Comparison of ENCODE assay signal across 25 mouse cellular contexts in genomic region chr11:120338786-120339185, GRCm38 (mm10). TPM values are rescaled to one million over a fixed set of nuclear protein-coding genes. Genes with fewer than 3 reads are reported as not detected.
DNase-seq lines count a peak whose midpoint lies in the region; ATAC-seq lines count a peak whose summit lies in the region.
"Had no signal": no experiment of that assay in that cellular context is flagged by ENCODE, and none has a peak within 500 bp of the region (broad histone marks: within the 10 kb centered on the region; RNA-seq: fewer than 3 reads in every experiment).

No protein-coding gene starts in this region.

- no peaks in the 10 kb centered on the region for H3K36me3 ChIP-seq in hindbrain, embryonic 12.5 days
- H3K36me3 ChIP-seq: embryonic facial prominence, embryonic 12.5 days; heart, embryonic 15.5 days; hindbrain, embryonic 15.5 days; liver, embryonic 13.5 days; neural tube, embryonic 12.5 days had no signal

- H3K4me1 ChIP-seq in hindbrain, embryonic 12.5 days, result no peaks in the 10 kb centered on the region
- H3K4me1 ChIP-seq: embryonic facial prominence, embryonic 12.5 days; forebrain, embryonic 13.5 days; heart, embryonic 15.5 days; neural tube, embryonic 12.5 days had no signal

- no peak overlapping the region for H3K4me3 ChIP-seq in hindbrain, embryonic 12.5 days
- H3K4me3 ChIP-seq: embryonic facial prominence, embryonic 12.5 days; forebrain, embryonic 13.5 days; heart, adult 2 months; heart, embryonic 15.5 days; hindbrain, embryonic 15.5 days; left cerebral cortex, adult 2 months; liver, embryonic 13.5 days; megakaryocyte, embryonic 14.5 days; neural tube, embryonic 12.5 days had no signal

- peak; percentile 61 for DNase-seq in heart, adult 11 months
- no peak for DNase-seq in heart, adult 9 months (ENCODE audit: low spot score in 2 of 2)
- DNase-seq in layer of hippocampus, adult 11-12 months (ENCODE audit: low spot score), result peak; percentile 1
- no peak for DNase-seq in layer of hippocampus, adult 9-11 months
- DNase-seq in thymus, postnatal 4 days, result peak; percentile 13
- DNase-seq in thymus, adult 18-20 months, result no peak
- DNase-seq: adrenal gland, adult 2 months; cerebellum, adult 11 months; heart, adult 2 months; heart, postnatal 4 days; left cerebral cortex, postnatal 4 days; liver, embryonic 13.5 days; lung, embryonic 14.5 days; lung, postnatal 36 days; midbrain, embryonic 14.5 days; right cerebral cortex, postnatal 14 days had no signal

- no peak for ATAC-seq in hindbrain, embryonic 12.5 days (ENCODE audit: low FRiP score)
- ATAC-seq: forebrain, embryonic 13.5 days; intestine, embryonic 16.5 days had no signal

- H3K9me3 ChIP-seq in hindbrain, embryonic 12.5 days (replicated peaks), result 0 out of 2 replicates have a peak, but pooled peaks cover 6% of the 10 kb centered on the region
- H3K9me3 ChIP-seq: heart, embryonic 15.5 days; hindbrain, embryonic 15.5 days; liver, embryonic 13.5 days had no signal

- no peaks in the 10 kb centered on the region for H3K27me3 ChIP-seq in hindbrain, embryonic 12.5 days
- H3K27me3 ChIP-seq: embryonic facial prominence, embryonic 12.5 days; forebrain, embryonic 13.5 days; heart, embryonic 15.5 days; hindbrain, embryonic 15.5 days; liver, embryonic 13.5 days; megakaryocyte, embryonic 14.5 days; neural tube, embryonic 12.5 days had no signal

- H3K9ac ChIP-seq in hindbrain, embryonic 12.5 days, result no peak overlapping the region
- H3K9ac ChIP-seq: embryonic facial prominence, embryonic 12.5 days; forebrain, embryonic 13.5 days; heart, embryonic 15.5 days; hindbrain, embryonic 15.5 days; liver, embryonic 13.5 days; lung, embryonic 14.5 days; neural tube, embryonic 12.5 days had no signal

- 75% methylated on average over 3 of the region's 3 CpGs for WGBS in hindbrain, embryonic 12.5 days

- H3K27ac ChIP-seq in hindbrain, embryonic 12.5 days, result no peak overlapping the region
- H3K27ac ChIP-seq: embryonic facial prominence, embryonic 12.5 days; forebrain, embryonic 13.5 days; heart, adult 2 months; heart, embryonic 15.5 days; hindbrain, embryonic 15.5 days; left cerebral cortex, adult 2 months; neural tube, embryonic 12.5 days had no signal

- H3K4me2 ChIP-seq in hindbrain, embryonic 12.5 days (replicated peaks), result no peak overlapping the region
- H3K4me2 ChIP-seq: embryonic facial prominence, embryonic 12.5 days; forebrain, embryonic 13.5 days; heart, embryonic 15.5 days; hindbrain, embryonic 15.5 days; liver, embryonic 13.5 days; lung, embryonic 14.5 days; neural tube, embryonic 12.5 days had no signal

RNA-seq across cellular contexts. Expression of gene Actg1, which starts 9.6 kb away (rescaled TPM):
- polyA plus RNA-seq in hindbrain, embryonic 12.5 days (2016; fragmentation: Nextera tagmentation; extraction: Ambion mirVana), result 3,608 and 3,685 TPM in 2 replicates

RNA-seq across cellular contexts. Expression of gene Fscn2, which starts 22.5 kb away (rescaled TPM):
- 1.2 and 1.3 TPM in 2 replicates for polyA plus RNA-seq in hindbrain, embryonic 12.5 days (2016; fragmentation: Nextera tagmentation; extraction: Ambion mirVana)
- polyA plus RNA-seq: liver, embryonic 13.5 days had no signal

RNA-seq across cellular contexts. Expression of gene Faap100, which starts 39.8 kb away (rescaled TPM):
- 52.2 and 59.1 TPM in 2 replicates for polyA plus RNA-seq in hindbrain, embryonic 12.5 days (2016; fragmentation: Nextera tagmentation; extraction: Ambion mirVana)

Comparison
In these comparisons a context has a peak if more than half of its experiments do, and no peak if none do; other contexts are left out.
1. DNase-seq: peak in heart, adult 11 months (single experiment), layer of hippocampus, adult 11-12 months (single experiment) and thymus, postnatal 4 days (single experiment); none in heart, adult 9 months (0 of 2), layer of hippocampus, adult 9-11 months (single experiment) and thymus, adult 18-20 months (0 of 2).